Mouse (Mus musculus) neural tube, embryonic 14.5 days (tissue): ENCODE results near the gene Anxa3. TPM values are rescaled to one million over a fixed set of nuclear protein-coding genes. Genes with fewer than 3 reads are reported as not detected.

ENCODE experiments used
- ATAC-seq: fragments of 200-750 bp; cut with Nextera tagmentation; 2 replicates; pipeline ENCODE4 v1.8.0; 2017; ENCODE audit warnings: low read depth, mild to moderate bottlenecking, moderate TSS enrichment, moderate library complexity
- H3K27ac ChIP-seq: fragments of 300-500 bp; sonication (generic); 2 replicates; pipeline ENCODE4 v1.5.1; 2014; ENCODE audit warnings: low read depth, mild to moderate bottlenecking, control low read depth, low read length, moderate library complexity, mixed read lengths
- H3K27me3 ChIP-seq: fragments of 300-500 bp; sonication (generic); 2 replicates; pipeline ENCODE4 v1.6.1; 2014; ENCODE audit warnings: low read length; ENCODE audit not compliant: control insufficient read depth, insufficient read depth
- H3K36me3 ChIP-seq: fragments of 300-500 bp; sonication (generic); 2 replicates; pipeline ENCODE4 v1.6.1; 2014; ENCODE audit warnings: low read length, mixed read lengths; ENCODE audit not compliant: control insufficient read depth, insufficient read depth
- H3K4me1 ChIP-seq: fragments of 300-500 bp; sonication (generic); 2 replicates; pipeline ENCODE4 v1.6.1; 2014; ENCODE audit warnings: low read length; ENCODE audit not compliant: control insufficient read depth, insufficient read depth
- H3K4me2 ChIP-seq: fragments of 300-500 bp; sonication (generic); 2 replicates; pipeline ENCODE4 v1.6.1; 2014; ENCODE audit warnings: mild to moderate bottlenecking, low read depth, low read length, control low read depth
- H3K4me3 ChIP-seq: fragments of 300-500 bp; sonication (generic); 2 replicates; pipeline ENCODE4 v1.5.1; 2014; ENCODE audit warnings: low read depth, low read length, control low read depth, mixed read lengths
- H3K9ac ChIP-seq: fragments of 300-500 bp; sonication (generic); replicated peaks from 2 replicates; pipeline ENCODE4 v1.6.1; 2014; ENCODE audit warnings: low read depth, mild to moderate bottlenecking, control low read depth, low read length, mixed read lengths
- H3K9me3 ChIP-seq: fragments of 300-500 bp; sonication (generic); 2 replicates; pipeline ENCODE4 v1.6.1; 2016; ENCODE audit warnings: low read length; ENCODE audit not compliant: control insufficient read depth
- WGBS: fragments of 180-500 bp; shearing (Covaris S2); extraction: QIAGEN DNeasy Blood & Tissue Kit; methylation state at CpG from one replicate; pipeline ENCODE4 v1.1.7; 2014; 5-methylcytosine and 5-hydroxymethylcytosine counted together
- polyA plus RNA-seq: library from polyadenylated mRNA; unstranded; fragments of >200 nt; fragmentation: Nextera tagmentation; extraction: Ambion mirVana; gene quantifications from 2 replicates; pipeline ENCODE4 v1.2.1, GENCODE M21; 2014

Gene Anxa3
- polyA plus RNA-seq, 1 experiment from 2014 or later = 14.6 TPM

DNA sequence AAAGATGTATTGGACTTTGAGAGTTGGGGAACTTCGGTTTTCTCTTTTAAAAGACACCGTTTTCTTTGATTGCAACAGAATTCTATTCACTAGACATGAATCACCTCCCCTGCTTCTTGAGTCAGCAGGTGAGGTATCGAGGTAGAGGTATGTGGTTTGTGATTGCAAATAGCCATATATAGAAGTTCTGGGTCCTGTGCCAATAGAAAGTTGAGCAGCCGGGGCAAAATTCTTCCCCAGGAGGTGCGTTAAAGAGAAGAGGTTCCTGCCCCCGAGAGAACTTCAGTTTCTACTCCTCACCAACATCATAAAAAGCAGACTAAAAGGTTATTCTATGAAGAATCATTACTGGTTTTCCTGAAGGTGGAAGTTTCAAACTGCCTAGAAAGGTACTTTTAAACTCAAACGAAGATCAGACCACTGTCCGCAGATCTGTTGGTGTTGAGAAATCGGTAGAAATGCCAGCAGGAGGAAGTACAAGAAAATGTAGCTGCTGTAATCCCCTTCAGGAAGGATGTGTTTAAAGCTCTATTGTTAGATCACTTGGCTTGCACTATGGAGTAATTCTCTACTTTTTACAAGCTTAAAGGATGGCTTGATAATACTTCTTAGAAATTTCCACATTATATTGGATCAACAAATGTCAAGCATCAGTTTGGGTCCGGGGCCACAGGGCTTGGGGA, 955 bp downstream of the Anxa3 start:
- H3K4me1 ChIP-seq = no peaks in the 10 kb centered on the region
- no peak overlapping the region for H3K4me3 ChIP-seq
- no peaks in the 10 kb centered on the region for H3K36me3 ChIP-seq
- no peak overlapping the region for H3K9ac ChIP-seq
- no peak for ATAC-seq
- WGBS = 65% methylated on average over 10 of the region's 10 CpGs
- no peaks in the 10 kb centered on the region for H3K9me3 ChIP-seq
- H3K27me3 ChIP-seq = no peaks in the 10 kb centered on the region
- H3K27ac ChIP-seq = no peak overlapping the region
- H3K4me2 ChIP-seq = no peak overlapping the region; the same call in 1 of the 2 replicates

DNA sequence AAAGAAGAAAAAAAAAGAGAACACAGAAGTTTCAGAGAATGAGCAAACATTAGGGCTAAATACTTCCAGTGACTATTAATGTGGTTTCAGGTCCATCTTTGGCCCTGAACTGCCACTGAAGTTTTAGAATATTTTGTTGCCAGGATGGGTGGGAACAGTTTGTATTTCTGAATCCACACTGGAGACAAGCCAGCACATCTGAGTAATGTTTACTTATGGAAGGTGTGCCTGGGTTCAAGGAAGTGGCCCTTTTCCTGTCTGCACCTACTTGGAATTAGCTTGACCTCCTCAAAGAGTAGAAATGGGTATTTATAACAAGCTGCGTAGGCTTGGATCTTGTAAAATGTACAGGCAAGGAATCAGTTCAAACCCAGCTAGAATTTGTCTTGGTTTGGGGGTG, 2.6 kb downstream of the Anxa3 start:
- H3K36me3 ChIP-seq = no peaks in the 10 kb centered on the region
- no peak overlapping the region for H3K9ac ChIP-seq
- no peak overlapping the region for H3K4me2 ChIP-seq
- no peaks in the 10 kb centered on the region for H3K27me3 ChIP-seq
- no peak overlapping the region for H3K27ac ChIP-seq
- 96% methylated on average over 1 of the region's 1 CpGs for WGBS
- no peaks in the 10 kb centered on the region for H3K4me1 ChIP-seq
- no peaks in the 10 kb centered on the region for H3K9me3 ChIP-seq
- no peak overlapping the region for H3K4me3 ChIP-seq
- ATAC-seq = no peak

DNA sequence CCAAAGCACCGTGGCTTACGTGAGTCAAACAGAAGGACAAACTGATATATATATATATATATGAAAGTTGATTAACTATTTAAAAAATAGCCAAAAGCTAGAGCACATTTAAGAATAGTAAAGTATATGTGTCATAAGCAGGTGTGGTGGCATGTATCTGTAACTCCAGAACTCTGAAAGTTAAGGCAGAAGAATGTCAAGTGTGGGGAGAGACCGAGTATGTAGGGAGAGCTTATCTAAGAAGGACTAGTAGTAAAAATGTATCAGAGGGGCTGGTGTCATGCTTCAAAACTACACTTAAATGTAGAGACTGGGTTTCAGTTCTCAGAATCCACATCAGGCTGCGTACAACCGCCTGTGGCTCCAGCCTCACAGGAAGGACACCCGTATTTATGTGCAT, 4.3 kb downstream of the Anxa3 start:
- Histone ChIP-seq H3K4me2 (no peak overlapping the region), H3K9ac (no peak overlapping the region), H3K36me3 (no peaks in the 10 kb centered on the region), H3K4me3 (no peak overlapping the region), H3K9me3 (no peaks in the 10 kb centered on the region), H3K27me3 (no peaks in the 10 kb centered on the region), H3K27ac (no peak overlapping the region), H3K4me1 (no peaks in the 10 kb centered on the region)
- no peak for ATAC-seq
- 96% methylated on average over 6 of the region's 6 CpGs for WGBS

DNA sequence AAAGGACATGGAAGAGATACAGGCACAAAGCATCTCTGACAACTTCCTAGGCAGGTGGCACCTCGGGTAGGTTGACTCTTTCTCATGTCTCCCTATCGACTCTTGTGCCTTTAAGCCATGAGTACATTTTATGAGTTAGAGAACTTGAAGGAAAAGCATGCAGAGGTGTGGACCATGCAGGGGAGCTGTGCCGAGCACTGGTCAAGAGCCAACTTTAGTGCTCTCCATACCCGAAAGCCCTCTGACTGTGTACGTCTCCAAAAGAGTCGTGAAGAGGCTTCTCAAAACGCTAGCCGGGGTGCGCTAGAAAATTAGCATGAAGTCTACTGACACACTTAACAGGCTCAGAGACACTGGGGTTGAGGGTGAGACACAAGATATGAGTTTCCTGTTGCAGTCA, 6.0 kb downstream of the Anxa3 start:
- H3K27me3 ChIP-seq = no peaks in the 10 kb centered on the region
- no peaks in the 10 kb centered on the region for H3K4me1 ChIP-seq
- 92% methylated on average over 9 of the region's 9 CpGs for WGBS
- no peak overlapping the region for H3K4me3 ChIP-seq
- H3K27ac ChIP-seq = no peak overlapping the region
- no peak overlapping the region for H3K9ac ChIP-seq
- no peak for ATAC-seq
- H3K36me3 ChIP-seq = no peaks in the 10 kb centered on the region
- no peaks in the 10 kb centered on the region for H3K9me3 ChIP-seq
- no peak overlapping the region for H3K4me2 ChIP-seq

DNA sequence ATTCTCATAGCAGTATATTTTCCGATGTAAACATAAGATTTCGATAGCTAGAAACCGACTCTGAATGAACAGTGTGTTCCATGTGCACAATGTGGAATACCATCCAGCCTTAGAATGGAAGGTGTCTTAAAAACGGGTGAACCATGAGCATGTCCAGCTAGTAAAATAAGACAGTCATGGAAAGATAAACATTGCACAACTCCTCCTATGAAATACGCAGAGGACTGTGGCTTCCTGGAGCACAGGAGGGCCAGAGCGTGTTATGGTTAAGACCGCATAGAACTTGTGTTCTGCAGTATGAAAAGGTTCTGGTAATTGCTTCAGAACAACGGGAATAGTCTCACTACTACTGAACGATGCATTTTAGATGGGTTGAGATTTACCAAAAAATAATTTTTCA, 6.8 kb downstream of the Anxa3 start:
- no peak overlapping the region for H3K27ac ChIP-seq
- H3K36me3 ChIP-seq = no peaks in the 10 kb centered on the region
- WGBS = 91% methylated on average over 9 of the region's 9 CpGs
- no peak overlapping the region for H3K4me2 ChIP-seq
- no peak overlapping the region for H3K4me3 ChIP-seq
- no peak for ATAC-seq
- H3K9me3 ChIP-seq = no peaks in the 10 kb centered on the region
- no peaks in the 10 kb centered on the region for H3K4me1 ChIP-seq
- no peaks in the 10 kb centered on the region for H3K27me3 ChIP-seq
- H3K9ac ChIP-seq = no peak overlapping the region

DNA sequence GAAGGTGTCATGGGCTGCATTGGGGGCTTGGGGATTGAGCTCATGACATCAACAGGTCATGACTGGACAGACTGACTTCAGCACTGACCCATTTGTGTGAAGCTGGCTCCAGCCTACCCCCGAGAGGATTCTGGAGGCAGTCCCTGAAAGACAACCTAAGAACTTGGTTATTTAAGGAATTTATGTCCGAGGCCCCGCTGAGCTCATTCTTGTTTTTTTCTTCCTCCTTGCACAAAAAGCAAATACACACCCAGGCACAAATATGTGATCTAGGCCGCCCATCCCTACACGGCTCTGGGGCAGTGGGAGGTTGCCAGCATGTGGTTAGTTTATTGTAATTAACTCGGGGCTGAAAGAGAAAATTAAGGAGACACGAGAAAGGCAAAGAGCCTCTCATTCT, 9.0 kb downstream of the Anxa3 start:
- ATAC-seq = no peak; the same call in 1 of the 2 replicates
- no peaks in the 10 kb centered on the region for H3K4me1 ChIP-seq
- WGBS = 29% methylated on average over 7 of the region's 7 CpGs

DNA sequence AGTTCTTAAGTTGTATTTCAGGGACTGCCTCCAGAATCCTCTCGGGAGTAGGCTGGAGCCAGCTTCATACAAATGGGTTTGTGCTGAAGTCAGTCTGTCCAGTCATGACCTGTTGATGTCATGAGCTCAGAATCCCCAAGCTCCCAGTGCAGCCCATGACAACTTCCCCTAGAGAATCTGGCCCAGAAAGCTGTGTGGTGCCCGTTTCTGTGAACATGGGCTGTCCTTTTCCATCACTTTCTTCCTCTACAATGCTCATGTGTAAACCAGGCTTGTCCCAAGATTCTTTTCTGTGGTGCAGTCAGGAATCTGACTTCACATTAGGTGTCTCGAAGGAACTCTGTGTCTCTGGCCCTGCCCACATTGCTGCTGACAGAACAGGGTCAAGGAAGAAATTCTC, 10.0 kb downstream of the Anxa3 start:
- Histone ChIP-seq H3K27me3 (no peaks in the 10 kb centered on the region), H3K9me3 (no peaks in the 10 kb centered on the region), H3K36me3 (no peaks in the 10 kb centered on the region), H3K4me3 (no peak overlapping the region), H3K4me2 (no peak overlapping the region), H3K4me1 (no peaks in the 10 kb centered on the region), H3K27ac (no peak overlapping the region), H3K9ac (no peak overlapping the region)
- no peak for ATAC-seq
- WGBS = 62% methylated on average over 3 of the region's 3 CpGs

More for the DNA sequence above, 9.0 kb downstream of the Anxa3 start:
- H3K4me2 ChIP-seq = no peak overlapping the region
- H3K4me3 ChIP-seq = no peak overlapping the region
- no peak overlapping the region for H3K27ac ChIP-seq
- H3K27me3 ChIP-seq = no peaks in the 10 kb centered on the region
- no peaks in the 10 kb centered on the region for H3K9me3 ChIP-seq
- no peak overlapping the region for H3K9ac ChIP-seq
- H3K36me3 ChIP-seq = no peaks in the 10 kb centered on the region

DNA sequence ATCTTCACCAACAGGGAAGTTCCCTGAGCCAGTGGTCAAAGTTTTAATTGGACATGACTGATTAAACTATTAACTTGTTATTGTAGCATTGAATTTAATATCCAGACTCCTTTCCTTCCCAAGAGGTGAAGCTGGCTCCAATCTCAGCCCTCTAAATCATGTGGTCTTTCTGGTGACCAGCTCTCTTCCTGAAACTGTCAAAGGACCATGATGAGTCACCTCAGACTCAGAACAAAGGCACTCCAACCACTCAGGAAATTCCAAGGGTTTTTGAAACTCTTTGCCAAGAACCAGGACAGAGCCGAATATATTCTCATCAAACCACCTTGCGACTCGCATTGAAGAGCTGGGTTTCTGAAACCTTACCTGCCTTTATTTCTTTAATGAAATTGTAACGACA, 11.2 kb downstream of the Anxa3 start:
- no peak overlapping the region for H3K4me3 ChIP-seq
- H3K4me2 ChIP-seq = no peak overlapping the region
- no peaks in the 10 kb centered on the region for H3K27me3 ChIP-seq
- no peaks in the 10 kb centered on the region for H3K36me3 ChIP-seq
- H3K27ac ChIP-seq = no peak overlapping the region
- no peak for ATAC-seq
- H3K9ac ChIP-seq = no peak overlapping the region
- WGBS = 89% methylated on average over 4 of the region's 4 CpGs
- no peaks in the 10 kb centered on the region for H3K9me3 ChIP-seq
- no peaks in the 10 kb centered on the region for H3K4me1 ChIP-seq

DNA sequence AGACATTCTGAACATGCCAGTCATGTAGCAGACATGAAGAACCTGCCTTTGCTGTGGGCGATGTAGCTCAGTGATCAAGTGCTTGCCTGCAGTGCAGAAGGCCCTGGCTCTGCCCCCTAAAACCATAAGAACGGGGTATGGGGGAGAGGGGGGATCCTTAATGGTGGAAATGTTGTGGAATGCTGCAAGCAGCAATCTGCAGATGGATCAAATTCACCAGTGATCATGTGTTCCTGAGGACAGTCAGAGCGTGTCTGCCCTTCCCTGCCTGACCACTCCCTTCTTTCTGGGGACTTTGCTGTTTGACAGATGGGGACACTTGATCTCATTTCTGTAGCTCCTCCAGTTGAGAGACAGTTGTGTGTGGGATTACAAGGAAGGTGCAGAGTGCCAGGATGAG, 11.7 kb downstream of the Anxa3 start:
- Histone ChIP-seq H3K4me1 (no peaks in the 10 kb centered on the region), H3K27ac (no peak overlapping the region), H3K9me3 (no peaks in the 10 kb centered on the region), H3K9ac (no peak overlapping the region), H3K4me3 (no peak overlapping the region), H3K36me3 (no peaks in the 10 kb centered on the region), H3K4me2 (no peak overlapping the region), H3K27me3 (no peaks in the 10 kb centered on the region)
- WGBS = 89% methylated on average over 3 of the region's 3 CpGs
- ATAC-seq = no peak
